Mouse (Mus musculus) cerebral cortex, adult 2 months (tissue): ENCODE results near the gene Csf2rb2.

Experiments
- WGBS: fragments of 180-500 bp; shearing (Covaris S2); methylation state at CpG from one replicate; pipeline ENCODE4 v1.1.7; 2018; 5-methylcytosine and 5-hydroxymethylcytosine counted together

The Csf2rb2 gene

DNA sequence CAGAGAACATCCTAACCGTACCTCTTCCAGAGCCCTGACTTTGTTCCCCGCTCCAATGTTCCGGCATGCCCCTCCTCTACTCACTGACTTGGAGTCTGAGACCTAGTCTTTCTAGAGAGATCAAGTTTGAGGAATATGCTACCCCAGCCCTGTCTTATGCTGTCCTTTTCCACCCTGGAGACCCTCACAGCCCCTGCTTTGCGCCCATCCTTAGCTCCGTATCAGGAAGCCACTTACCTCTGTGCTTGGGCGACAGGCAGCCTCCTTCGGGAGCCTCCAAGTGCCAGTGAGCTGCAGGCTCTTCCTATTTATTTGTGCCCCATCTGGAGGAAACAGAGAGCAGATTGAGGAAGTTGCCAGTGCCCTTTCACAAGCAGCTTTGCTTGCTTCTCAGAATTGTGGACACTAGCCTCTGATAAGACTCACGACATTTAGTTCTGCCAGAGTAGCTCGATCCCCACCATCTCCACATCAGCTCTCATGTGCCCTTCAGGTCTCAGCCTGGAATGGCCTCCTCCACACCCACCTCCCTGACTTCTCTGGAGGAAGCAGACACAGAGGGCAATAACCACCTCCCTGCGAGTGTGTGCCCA is at the start of gene Csf2rb2:
Csf2rb2 (minus strand) TSS at position 381 of the 593 bp plus-strand sequence.
- 79% methylated on average over 10 of the region's 10 CpGs for WGBS

DNA sequence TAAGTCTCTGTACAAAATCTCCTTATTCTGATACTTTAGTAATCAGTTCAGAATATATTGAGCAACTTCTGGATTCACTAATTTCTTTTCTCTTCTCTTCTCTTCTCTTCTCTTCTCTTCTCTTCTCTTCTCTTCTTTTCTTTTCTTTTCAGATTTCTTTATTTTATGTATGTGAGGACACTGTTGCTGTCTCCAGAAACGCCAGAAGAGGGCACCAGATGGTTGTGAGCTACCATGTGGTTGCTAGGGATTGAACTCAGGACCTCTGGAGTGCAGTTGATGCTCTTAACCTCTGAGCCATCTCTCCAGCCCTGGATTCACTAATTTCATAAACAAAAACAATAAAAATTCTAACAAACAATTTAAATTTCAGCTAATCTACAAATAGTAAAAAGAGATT is 49.4 kb upstream of the Csf2rb2 start:
- 0% methylated on average over 1 of the region's 1 CpGs for WGBS

DNA sequence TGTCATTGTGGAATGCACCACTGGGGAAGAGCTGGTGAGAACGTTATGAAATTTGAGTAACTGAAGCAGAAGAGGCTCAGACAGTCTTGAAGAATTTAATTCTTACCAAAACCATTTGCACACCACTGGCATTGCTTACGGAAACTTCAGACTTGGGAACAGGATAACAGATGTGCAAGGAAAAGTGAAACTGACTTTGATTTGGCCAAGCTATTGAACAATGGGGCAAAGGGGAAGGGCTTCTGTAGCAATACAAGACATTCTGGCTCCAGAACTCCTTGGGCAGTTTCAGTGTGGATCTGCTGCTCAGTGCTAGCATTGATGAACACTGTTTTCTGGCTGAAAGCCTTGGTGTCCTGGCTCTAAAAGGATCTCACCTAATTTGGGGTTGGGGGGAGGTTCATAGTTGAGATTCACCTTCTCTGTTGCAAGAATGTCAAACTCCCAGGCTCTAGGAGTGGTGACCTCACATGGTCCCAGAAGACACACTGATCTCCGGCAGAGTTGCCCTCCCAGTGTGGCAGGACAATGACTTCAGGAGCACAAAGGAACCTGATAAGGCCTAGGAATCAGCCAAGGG is 46.2 kb upstream of the Csf2rb2 start:
- 71% methylated on average over 3 of the region's 3 CpGs for WGBS

DNA sequence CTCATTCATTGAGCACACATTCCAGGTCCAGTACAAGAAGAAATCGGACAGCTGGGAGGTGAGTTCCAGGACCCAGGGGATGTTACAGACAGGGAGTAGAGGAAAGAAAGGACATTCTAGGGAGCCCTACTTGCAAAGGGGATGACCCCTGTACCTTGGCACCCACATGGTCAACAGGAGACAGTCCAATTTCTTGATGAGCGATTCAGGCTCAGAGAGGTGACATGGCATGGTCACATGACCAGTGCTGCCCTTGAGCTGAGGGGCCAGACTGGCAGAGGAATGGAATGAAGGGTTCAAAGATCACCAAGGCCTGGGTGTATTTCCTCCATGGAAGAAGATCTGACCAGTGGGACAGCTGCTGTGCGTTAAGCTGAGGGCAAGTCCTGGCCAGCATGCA is 39.0 kb upstream of the Csf2rb2 start:
- 93% methylated on average over 3 of the region's 3 CpGs for WGBS

DNA sequence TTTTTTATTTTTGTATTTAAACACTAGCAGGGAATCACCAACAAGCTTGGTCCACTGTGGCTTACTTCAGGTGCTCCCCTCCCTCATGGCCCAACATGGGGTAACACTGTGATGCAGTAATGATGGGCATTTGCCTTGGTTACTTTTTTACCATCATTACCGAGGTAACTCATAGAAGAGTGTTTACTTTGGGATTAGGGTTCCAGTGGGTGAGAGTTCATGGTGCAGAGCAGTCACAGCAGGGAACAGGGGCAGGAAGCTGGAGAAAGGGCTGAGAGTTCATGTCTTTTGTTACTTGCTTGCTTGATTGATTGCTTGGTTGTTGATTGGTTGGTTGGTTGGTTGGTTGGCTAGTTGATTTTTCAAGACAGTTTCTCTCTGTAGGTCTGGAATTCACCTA is 38.2 kb upstream of the Csf2rb2 start:
- WGBS = 50% methylated on average over 1 of the region's 1 CpGs

DNA sequence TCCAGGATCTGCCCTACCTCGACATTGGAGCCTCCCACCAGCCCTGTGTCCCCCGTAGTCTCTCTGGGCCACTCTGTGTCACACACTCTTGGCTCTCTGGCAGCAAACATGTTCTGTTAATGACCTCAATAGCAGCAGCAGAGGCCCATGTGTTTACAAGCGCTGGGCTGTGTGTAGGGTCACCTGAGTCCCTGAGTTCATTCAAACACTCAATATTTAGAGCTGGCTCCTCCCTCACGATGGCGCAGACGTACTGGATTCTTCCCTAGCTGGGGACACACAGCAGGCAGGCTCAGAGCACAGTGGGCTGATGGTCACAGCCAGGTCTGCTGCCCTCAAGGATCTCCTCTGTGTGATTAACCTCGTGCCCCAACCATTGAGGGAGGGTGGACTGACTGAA is 35.4 kb upstream of the Csf2rb2 start:
- WGBS = 81% methylated on average over 7 of the region's 7 CpGs

DNA sequence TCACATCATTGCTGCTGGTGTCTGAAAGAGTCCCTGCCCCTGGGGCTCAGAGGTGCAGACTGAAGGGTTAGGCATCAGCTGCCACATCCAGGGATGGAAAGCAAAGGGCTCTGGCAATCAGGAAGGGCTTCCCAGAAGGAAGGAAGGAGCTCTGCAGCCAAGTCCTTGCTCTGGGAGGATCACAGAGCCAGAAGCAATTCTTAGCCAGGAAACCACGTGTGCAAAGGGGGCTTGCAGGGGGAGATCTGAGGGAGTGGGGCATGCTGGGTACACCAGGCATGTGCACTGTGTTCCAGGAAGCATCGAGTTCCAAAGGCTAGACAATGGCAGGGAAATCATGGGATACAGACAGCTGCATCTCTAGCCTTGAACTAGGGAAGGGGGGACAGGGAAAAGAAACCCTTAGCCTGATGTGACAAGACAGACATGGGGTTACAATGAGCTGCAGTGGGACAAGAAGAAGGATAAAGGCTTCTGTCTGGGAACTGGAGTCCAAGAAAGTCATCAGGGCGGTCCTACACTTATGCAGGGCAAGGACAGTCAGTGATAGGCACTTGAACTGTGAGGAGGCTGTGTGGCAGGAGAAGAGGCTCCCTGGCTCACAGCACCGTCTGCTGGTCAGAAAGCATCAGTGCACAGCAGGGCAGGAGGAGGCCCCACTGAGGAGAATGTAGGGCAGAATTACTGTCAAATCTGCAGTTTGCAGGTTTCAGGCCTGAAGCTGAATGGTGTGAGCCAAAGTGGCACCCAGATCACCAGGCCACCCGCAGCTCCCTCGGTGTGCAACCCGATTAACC is 34.3 kb upstream of the Csf2rb2 start:
- 35% methylated on average over 7 of the region's 7 CpGs for WGBS

DNA sequence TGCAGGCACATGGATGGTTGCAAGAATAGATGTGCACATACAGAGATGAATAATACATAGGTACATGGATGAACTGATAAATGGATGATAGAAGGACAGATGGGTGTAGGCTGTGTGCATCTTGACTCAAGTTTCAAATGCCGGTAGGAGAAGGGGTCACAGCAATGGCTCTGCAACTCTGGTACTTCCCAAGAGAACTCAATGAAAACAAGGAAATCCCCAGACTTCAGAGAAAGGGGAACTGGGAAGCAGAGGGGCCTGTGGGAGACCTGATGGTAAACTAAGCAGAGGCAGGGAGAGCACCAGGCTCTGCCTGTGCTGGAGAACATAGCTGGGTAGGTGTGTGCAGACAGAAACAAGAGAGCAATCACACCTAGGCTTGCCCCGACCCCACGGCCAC is 28.9 kb upstream of the Csf2rb2 start:
- WGBS = 84% methylated on average over 3 of the region's 3 CpGs

DNA sequence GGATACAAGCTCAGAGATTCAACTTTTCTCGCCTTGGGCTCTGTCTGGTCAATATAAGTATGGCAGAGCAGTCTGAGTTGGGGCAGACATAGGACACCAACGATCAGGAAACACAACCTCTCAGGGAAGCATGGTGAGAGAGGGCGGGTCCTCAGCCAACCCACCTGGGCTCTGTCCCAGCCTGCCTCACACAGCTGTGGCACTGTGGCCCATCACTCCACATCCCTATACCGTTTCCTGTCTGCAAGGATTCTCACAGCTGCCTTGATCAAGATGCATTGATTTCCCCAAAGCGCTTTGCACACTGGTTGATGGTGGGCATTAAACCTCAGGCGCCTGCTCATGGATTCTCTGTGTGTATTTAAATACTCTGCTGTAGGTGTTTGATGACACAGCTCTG is 27.5 kb upstream of the Csf2rb2 start:
- WGBS = 81% methylated on average over 6 of the region's 6 CpGs

DNA sequence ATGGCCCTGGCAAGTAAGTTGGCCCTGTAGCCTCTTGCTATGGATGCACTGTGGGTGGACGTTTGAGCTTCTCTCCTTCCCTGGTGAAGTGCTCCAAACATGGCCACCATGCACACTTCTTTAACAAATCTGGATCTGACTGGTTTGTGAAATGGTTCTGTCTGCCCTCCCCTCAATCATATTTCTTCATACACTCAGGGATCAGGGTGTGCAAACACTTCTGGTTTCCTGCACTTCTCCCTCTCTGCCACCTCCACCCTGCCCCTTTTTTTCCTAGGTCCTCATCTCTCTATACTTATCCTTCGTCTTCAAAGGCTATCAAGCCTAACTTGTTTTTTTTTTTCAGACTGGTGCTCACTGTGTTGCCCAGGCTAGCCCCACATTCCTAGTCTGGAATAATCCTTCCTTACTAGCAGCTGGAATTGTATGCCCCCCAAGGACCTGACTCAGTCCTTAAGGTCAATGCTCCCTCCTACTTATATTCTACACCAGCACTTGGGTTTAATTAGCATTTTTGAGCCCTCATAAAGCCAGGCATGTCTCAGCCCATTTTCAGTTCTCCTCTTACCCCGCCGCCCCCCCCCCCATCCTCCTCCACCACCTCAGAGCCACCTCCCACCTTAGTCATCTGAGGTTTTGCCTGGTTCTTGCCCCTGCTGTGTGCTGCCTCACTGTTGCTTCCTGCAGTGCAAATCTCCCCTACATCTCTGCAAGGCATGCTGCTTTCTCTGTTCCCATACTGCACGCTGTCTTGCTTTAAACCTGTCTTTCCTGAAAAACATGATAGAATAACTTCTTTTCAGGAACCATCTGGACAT is 26.2 kb upstream of the Csf2rb2 start:
- 81% methylated on average over 5 of the region's 5 CpGs for WGBS

DNA sequence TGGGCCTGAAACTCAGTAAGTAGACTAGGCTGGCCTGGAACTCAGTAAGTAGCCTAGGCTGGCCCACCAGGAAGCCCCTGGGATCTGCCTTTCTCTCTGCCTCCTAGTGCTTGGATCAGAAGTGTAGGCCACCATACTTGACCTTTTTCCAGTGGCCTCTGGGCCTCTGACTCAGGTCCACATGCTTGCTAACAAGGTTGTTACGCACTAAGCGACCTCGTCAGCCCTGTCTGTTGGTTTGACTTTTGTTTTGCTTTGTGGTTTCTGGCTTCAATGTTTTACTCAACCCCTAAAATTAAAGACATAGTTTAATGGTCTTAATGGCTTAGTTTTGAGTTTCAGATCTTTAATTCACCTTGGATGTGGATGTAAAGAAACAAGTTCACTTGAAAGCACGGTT is 25.2 kb upstream of the Csf2rb2 start:
- WGBS = 92% methylated on average over 4 of the region's 4 CpGs

DNA sequence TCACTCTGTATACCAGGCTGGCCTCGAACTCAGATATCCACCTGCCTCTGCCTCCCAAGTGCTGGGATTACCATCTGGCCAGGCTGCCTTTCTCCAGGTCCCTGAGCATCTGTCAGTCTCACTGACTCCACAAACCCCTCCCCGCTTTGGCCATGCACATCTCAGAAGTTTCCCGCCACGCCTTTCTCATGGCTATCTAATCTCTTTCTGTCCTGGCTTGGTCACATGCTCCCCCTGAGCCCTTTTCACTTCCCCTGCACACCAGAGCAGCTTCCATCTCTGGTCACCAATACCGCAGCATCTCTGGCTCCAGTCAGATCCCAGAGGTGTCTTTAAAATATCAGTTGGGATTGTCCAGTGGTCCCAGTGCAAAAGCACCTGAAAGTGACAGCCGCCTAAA is 24.5 kb upstream of the Csf2rb2 start:
- WGBS = 90% methylated on average over 6 of the region's 6 CpGs

DNA sequence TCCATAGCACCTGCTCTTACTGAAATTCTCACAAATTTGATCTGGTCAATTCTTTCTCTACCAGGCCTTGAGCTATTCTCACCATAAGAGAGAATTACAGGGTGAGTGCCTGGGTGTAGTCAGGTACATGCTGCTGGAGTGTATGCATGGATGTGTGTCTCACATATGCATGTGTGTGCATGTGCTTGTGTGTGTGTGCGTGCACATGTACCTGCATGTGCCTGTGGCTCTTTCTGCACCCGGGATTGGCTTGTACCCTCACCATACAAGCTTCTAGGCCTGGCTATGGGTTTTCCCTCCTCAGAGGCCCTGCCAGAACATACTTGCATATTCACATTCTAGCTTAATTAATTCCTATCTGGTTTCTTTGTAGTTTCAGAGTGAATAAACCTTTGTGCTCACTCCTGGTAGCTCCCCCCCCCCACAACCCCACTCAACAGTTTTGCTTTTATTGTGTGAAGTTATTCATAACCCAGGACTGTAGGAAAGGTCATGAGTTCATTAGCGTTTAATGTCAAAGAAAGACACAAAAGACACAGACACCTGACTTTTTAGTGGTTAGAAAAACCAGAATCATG is 23.1 kb upstream of the Csf2rb2 start:
- 79% methylated on average over 3 of the region's 3 CpGs for WGBS

DNA sequence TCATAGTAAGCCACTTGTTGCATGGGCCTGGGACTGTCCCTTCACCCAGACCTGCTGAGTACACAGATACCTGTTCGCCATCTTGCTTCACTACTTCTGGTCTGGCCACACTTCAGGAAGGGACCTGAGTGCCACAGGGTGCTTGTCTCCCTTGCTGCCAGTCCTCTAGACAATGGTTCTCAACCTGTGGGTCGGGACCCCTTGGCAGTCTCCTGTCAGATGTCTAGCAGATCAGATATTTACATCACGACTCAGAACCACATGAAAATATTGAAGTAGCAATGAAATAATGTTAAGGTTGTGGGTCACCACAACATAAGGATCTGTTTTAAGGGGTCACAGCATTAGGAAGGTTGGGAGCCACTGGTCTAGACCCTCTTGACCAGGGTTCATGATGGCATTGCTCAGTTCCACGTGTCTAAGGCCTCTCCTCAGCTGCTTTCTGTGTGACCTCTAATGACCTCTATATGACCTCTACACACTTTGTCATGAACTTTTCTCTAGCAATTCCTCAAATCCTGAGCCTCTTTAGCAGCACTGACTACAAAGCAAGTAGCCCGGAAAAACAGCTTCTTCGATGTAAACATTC is 22.3 kb upstream of the Csf2rb2 start:
- WGBS = 86% methylated on average over 6 of the region's 6 CpGs

DNA sequence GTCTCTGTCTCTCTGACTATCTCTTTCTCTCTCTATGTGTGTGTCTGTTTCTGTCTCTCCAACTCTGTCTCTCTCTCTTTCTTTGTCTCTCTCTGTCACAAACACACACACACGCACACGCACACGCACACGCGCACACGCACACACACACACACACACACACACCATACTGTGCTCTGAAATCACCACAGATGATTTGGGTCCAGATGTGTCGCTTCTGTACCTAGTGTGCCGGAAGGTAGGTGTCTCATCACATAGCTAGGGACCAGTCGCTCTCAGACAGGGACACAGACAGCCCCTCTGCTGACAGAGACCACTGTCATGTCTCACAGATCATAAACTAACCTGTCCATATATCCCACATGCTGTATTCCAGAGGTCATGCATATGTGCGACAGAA is 21.2 kb upstream of the Csf2rb2 start:
- 92% methylated on average over 10 of the region's 10 CpGs for WGBS

DNA sequence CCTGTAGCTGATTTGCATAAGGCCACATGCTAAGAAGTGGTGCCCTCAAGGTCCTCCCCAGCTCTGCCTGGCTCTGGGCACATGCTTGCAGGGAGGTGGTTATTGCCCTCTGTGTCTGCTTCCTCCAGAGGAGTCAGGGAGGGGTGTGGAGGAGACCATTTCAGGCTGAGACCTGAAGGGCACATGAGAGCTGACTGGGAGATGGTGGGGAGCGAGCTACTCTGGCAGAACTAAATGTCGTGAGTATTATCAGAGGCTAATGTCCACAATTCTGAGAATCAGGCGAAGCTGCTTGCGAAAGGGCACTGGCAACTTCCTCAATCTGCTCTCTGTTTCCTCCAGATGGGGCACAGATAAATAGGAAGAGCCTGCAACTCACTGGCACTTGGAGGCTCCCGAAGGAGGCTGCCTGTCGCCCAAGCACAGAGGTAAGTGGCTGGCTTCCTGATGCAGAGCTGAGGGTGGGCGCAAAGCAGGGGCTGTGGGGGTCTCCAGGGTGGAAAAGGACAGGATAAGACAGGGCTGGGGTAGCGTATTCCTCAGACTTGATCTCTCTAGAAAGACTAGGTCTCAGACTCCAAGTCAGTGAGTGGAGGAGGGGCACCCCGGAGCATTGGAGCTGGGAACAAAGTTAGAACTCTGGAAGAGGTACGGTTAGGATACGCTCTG is 20.3 kb upstream of the Csf2rb2 start, which contains the start of gene Csf2rb:
Csf2rb (plus strand) TSS at position 82 of the 669 bp plus-strand sequence.
- 82% methylated on average over 11 of the region's 11 CpGs for WGBS

DNA sequence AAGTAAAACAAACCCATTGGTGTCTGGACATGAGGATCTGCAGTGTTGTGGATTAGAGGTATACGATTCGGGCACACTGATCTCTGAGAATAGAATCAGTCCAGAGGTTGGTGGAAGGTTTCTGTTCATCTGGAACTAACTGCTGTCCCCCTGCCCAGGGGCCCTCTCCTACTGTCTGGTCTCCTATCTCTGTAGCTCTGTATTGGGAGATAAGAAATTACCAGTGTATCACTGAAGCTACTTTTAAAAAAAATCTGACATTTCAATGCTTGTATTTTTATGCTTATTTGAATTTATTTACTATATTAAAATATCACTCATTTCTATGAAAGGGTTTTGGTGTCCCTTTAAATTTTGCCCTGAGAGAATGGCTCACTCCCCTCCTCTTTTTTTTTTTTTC is 18.8 kb upstream of the Csf2rb2 start:
- WGBS = 93% methylated on average over 2 of the region's 2 CpGs

DNA sequence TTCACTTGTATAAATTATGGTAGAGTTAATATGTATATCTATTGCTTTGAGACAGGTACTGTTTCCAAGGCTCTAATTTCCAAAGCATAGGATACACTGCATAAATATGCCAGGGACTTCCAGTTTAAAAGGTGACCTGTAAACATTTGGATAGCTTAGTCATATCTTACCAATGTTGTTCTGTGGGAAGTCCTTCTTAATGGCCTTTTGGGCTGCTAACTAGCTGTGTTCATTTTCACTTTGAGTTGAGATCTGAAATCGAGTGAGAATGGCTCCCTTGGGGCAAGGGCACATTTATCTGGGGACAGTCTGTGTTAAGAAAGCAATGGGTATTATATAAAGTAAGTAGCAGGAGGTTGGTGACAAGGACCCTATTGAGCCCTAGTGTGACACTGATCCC is 17.8 kb upstream of the Csf2rb2 start:
- WGBS = 78% methylated on average over 1 of the region's 1 CpGs

DNA sequence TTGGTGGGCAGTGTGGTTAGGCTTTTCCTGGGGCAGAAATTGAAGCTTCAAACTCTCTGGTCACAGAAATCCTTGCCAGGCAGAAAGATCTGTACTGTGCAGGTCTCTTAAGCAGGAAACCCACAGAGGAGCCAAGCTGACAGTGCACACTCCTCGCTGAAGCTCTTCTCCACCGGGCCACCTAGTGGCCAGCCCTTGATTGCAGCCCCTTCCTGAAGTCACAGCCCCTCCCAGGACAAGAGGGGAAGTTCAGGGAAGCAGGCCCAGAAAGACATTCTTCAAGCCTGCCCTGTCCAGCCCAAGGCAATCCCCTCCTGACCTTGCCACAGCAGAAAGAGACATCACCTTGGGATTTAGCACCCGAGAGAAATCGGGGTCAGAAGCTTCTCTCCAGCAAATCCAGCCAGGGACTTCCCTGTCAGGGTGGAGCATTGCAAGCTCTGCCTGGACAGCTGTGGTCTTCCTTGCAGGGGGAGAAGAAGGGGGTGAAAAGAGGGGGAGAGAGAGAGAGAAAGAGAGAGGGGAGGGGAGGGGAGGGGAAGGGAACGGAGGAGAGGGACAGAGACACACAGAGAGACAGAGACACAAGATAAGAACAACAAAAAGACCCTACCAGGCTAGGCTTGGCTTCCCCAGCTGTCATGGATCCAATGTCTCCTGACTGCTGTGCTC is 15.4 kb upstream of the Csf2rb2 start:
- WGBS = 36% methylated on average over 5 of the region's 5 CpGs
